Mouse (Mus musculus) heart, embryonic 11.5 days (tissue): ENCODE data around the gene Krt32. TPM values are rescaled to one million over a fixed set of nuclear protein-coding genes. Genes with fewer than 3 reads are reported as not detected.

Experiments used
- ATAC-seq: fragments of 200-750 bp; cut with Nextera tagmentation; replicated peaks from 2 replicates; pipeline ENCODE4 v1.8.0; 2017; ENCODE audit warnings: moderate library complexity; ENCODE audit not compliant: insufficient number of reproducible peaks, low FRiP score, low TSS enrichment
- H3K27ac ChIP-seq: fragments of 300-500 bp; sonication (generic); 2 replicates; pipeline ENCODE4 v1.5.1; 2014; ENCODE audit warnings: mild to moderate bottlenecking, low read depth, low read length
- H3K27me3 ChIP-seq: fragments of 300-500 bp; sonication (generic); 2 replicates; pipeline ENCODE4 v1.6.1; 2014; ENCODE audit warnings: mild to moderate bottlenecking, low read length, mixed read lengths; ENCODE audit not compliant: control insufficient read depth, insufficient read depth
- H3K36me3 ChIP-seq: fragments of 300-500 bp; sonication (generic); 2 replicates; pipeline ENCODE4 v1.6.1; 2014; ENCODE audit warnings: mild to moderate bottlenecking, low read length, moderate library complexity, mixed read lengths; ENCODE audit not compliant: control insufficient read depth, insufficient read depth
- H3K4me1 ChIP-seq: fragments of 300-500 bp; sonication (generic); 2 replicates; pipeline ENCODE4 v1.6.1; 2014; ENCODE audit warnings: low read length; ENCODE audit not compliant: control insufficient read depth, insufficient read depth
- H3K4me2 ChIP-seq: fragments of 300-500 bp; sonication (generic); 2 replicates; pipeline ENCODE4 v1.6.1; 2014; ENCODE audit warnings: mild to moderate bottlenecking, moderate library complexity
- H3K4me3 ChIP-seq: fragments of 300-500 bp; sonication (generic); 2 replicates; pipeline ENCODE4 v1.5.1; 2014; ENCODE audit warnings: low read depth, low read length
- H3K9ac ChIP-seq: fragments of 300-500 bp; sonication (generic); 2 replicates; pipeline ENCODE4 v1.6.1; 2014; ENCODE audit warnings: mild to moderate bottlenecking, low read depth, low read length, moderate library complexity
- H3K9me3 ChIP-seq: fragments of 300-500 bp; sonication (generic); replicated peaks from 2 replicates; pipeline ENCODE4 v1.6.1; 2016; ENCODE audit warnings: low read length; ENCODE audit not compliant: control insufficient read depth
- WGBS: fragments of 180-500 bp; shearing (Covaris S2); extraction: QIAGEN DNeasy Blood & Tissue Kit; methylation state at CpG from one replicate; pipeline ENCODE4 v1.1.7; 2014; ENCODE audit not compliant: insufficient replicate concordance; 5-methylcytosine and 5-hydroxymethylcytosine counted together
- polyA plus RNA-seq: library from polyadenylated mRNA; unstranded; fragments of >200 nt; fragmentation: Nextera tagmentation; extraction: Ambion mirVana; gene quantifications from 2 replicates; pipeline ENCODE4 v1.2.1, GENCODE M21; 2014

Krt32 gene
- not detected in 2 replicates for polyA plus RNA-seq

GRCm38 (mm10) chr11:100087861-100088260, at the start of gene Krt32:
Krt32 (minus strand) TSS chr11:100088226.
- Histone ChIP-seq H3K9me3 (no peaks in the 10 kb centered on the region), H3K36me3 (no peaks in the 10 kb centered on the region), H3K9ac (no peak within 1 kb of the TSS), H3K4me3 (no peak within 1 kb of the TSS), H3K4me2 (no peak within 1 kb of the TSS), H3K4me1 (no peaks in the 10 kb centered on the region), H3K27me3 (no peaks in the 10 kb centered on the region), H3K27ac (no peak within 1 kb of the TSS)
- WGBS = 85% methylated on average over 10 of the region's 10 CpGs
- no peak for ATAC-seq

- no peaks in the 10 kb centered on the region for H3K9me3 ChIP-seq
- no peak overlapping the region for H3K4me3 ChIP-seq
- H3K36me3 ChIP-seq = no peaks in the 10 kb centered on the region
- H3K4me1 ChIP-seq = peaks cover 5% of the 10 kb centered on the region; the same call in 1 of the 2 replicates
- H3K9ac ChIP-seq = no peak overlapping the region
- H3K27me3 ChIP-seq = no peaks in the 10 kb centered on the region; the same call in 1 of the 2 replicates
- 50% methylated on average over 5 of the region's 5 CpGs for WGBS
- H3K27ac ChIP-seq = no peak overlapping the region
- no peak overlapping the region for H3K4me2 ChIP-seq
- no peak for ATAC-seq
Measured at GRCm38 (mm10) chr11:100137693-100138092, 49.7 kb upstream of the Krt32 start.

- WGBS = 13% methylated on average over 5 of the region's 5 CpGs
- Histone ChIP-seq H3K27me3 (no peaks in the 10 kb centered on the region; the same call in 1 of the 2 replicates), H3K4me1 (peaks cover 5% of the 10 kb centered on the region; the same call in 1 of the 2 replicates), H3K9me3 (no peaks in the 10 kb centered on the region), H3K9ac (0 out of 2 replicates have a peak overlapping the region, but pooled peaks have one; percentile 18), H3K4me2 (no peak overlapping the region), H3K36me3 (no peaks in the 10 kb centered on the region), H3K27ac (no peak overlapping the region), H3K4me3 (no peak overlapping the region)
- no peak for ATAC-seq
Measured at GRCm38 (mm10) chr11:100136559-100136958, 48.5 kb upstream of the Krt32 start.

GRCm38 (mm10) chr11:100135731-100136130, 47.7 kb upstream of the Krt32 start, which contains the start of gene Krt15:
Krt15 (minus strand) TSS chr11:100135928.
- peaks cover 5% of the 10 kb centered on the region; the same call in 1 of the 2 replicates for H3K4me1 ChIP-seq
- H3K27ac ChIP-seq = no peak within 1 kb of the TSS
- no peaks in the 10 kb centered on the region; the same call in 1 of the 2 replicates for H3K27me3 ChIP-seq
- H3K36me3 ChIP-seq = no peaks in the 10 kb centered on the region
- no peaks in the 10 kb centered on the region for H3K9me3 ChIP-seq
- H3K4me2 ChIP-seq = no peak within 1 kb of the TSS
- ATAC-seq = no peak
- H3K4me3 ChIP-seq = no peak within 1 kb of the TSS
- H3K9ac ChIP-seq = 0 out of 2 replicates have a peak within 1 kb of the TSS, but pooled peaks have one; percentile 18
- WGBS = 53% methylated on average over 7 of the region's 7 CpGs

- ATAC-seq = no peak
- Histone ChIP-seq H3K4me3 (no peak overlapping the region), H3K9me3 (no peaks in the 10 kb centered on the region), H3K4me2 (no peak overlapping the region), H3K36me3 (no peaks in the 10 kb centered on the region), H3K27ac (no peak overlapping the region), H3K27me3 (no peaks in the 10 kb centered on the region), H3K4me1 (peaks cover 5% of the 10 kb centered on the region; the same call in 1 of the 2 replicates), H3K9ac (no peak overlapping the region)
- 70% methylated on average over 7 of the region's 7 CpGs for WGBS
Measured at GRCm38 (mm10) chr11:100124901-100125300, 36.9 kb upstream of the Krt32 start.

GRCm38 (mm10) chr11:100121466-100121865, 33.4 kb upstream of the Krt32 start, which contains the start of gene Krt13:
Krt13 (minus strand) TSS chr11:100121566.
- Histone ChIP-seq H3K9me3 (no peaks in the 10 kb centered on the region), H3K4me1 (peaks cover 5% of the 10 kb centered on the region; the same call in 1 of the 2 replicates), H3K9ac (no peak within 1 kb of the TSS), H3K27me3 (0 out of 2 replicates have a peak, but pooled peaks cover 2% of the 10 kb centered on the region), H3K36me3 (no peaks in the 10 kb centered on the region), H3K4me2 (no peak within 1 kb of the TSS), H3K4me3 (no peak within 1 kb of the TSS), H3K27ac (no peak within 1 kb of the TSS)
- 71% methylated on average over 3 of the region's 3 CpGs for WGBS
- ATAC-seq = no peak

- ATAC-seq = no peak
- H3K4me3 ChIP-seq = no peak overlapping the region
Measured at GRCm38 (mm10) chr11:100120331-100120730, 32.3 kb upstream of the Krt32 start.

GRCm38 (mm10) chr11:100113742-100114029, 25.7 kb upstream of the Krt32 start:
- Histone ChIP-seq H3K9ac (no peak overlapping the region), H3K27me3 (0 out of 2 replicates have a peak, but pooled peaks cover 3% of the 10 kb centered on the region), H3K9me3 (no peaks in the 10 kb centered on the region), H3K4me2 (no peak overlapping the region), H3K4me3 (no peak overlapping the region), H3K27ac (no peak overlapping the region), H3K4me1 (no peaks in the 10 kb centered on the region), H3K36me3 (no peaks in the 10 kb centered on the region)
- 63% methylated on average over 2 of the region's 2 CpGs for WGBS
- no peak for ATAC-seq

More at GRCm38 (mm10) chr11:100120331-100120730, 32.3 kb upstream of the Krt32 start:
- Histone ChIP-seq H3K36me3 (no peaks in the 10 kb centered on the region), H3K27me3 (0 out of 2 replicates have a peak, but pooled peaks cover 3% of the 10 kb centered on the region), H3K27ac (no peak overlapping the region), H3K9ac (no peak overlapping the region), H3K9me3 (no peaks in the 10 kb centered on the region), H3K4me1 (0 out of 2 replicates have a peak, but pooled peaks cover 3% of the 10 kb centered on the region), H3K4me2 (no peak overlapping the region)
- 52% methylated on average over 5 of the region's 5 CpGs for whole genome bisulfite sequencing
